Mouse (Mus musculus) neural tube, embryonic 14.5 days (tissue): ENCODE results near the gene Atg7. TPM values are rescaled to one million over a fixed set of nuclear protein-coding genes. Genes with fewer than 3 reads are reported as not detected.

Experiments used
- ATAC-seq: fragments of 200-750 bp; cut with Nextera tagmentation; 2 replicates; pipeline ENCODE4 v1.8.0; 2017; ENCODE audit warnings: low read depth, mild to moderate bottlenecking, moderate TSS enrichment, moderate library complexity
- H3K27ac ChIP-seq: fragments of 300-500 bp; sonication (generic); 2 replicates; pipeline ENCODE4 v1.5.1; 2014; ENCODE audit warnings: low read depth, mild to moderate bottlenecking, control low read depth, low read length, moderate library complexity, mixed read lengths
- H3K27me3 ChIP-seq: fragments of 300-500 bp; sonication (generic); 2 replicates; pipeline ENCODE4 v1.6.1; 2014; ENCODE audit warnings: low read length; ENCODE audit not compliant: control insufficient read depth, insufficient read depth
- H3K36me3 ChIP-seq: fragments of 300-500 bp; sonication (generic); 2 replicates; pipeline ENCODE4 v1.6.1; 2014; ENCODE audit warnings: low read length, mixed read lengths; ENCODE audit not compliant: control insufficient read depth, insufficient read depth
- H3K4me1 ChIP-seq: fragments of 300-500 bp; sonication (generic); 2 replicates; pipeline ENCODE4 v1.6.1; 2014; ENCODE audit warnings: low read length; ENCODE audit not compliant: control insufficient read depth, insufficient read depth
- H3K4me2 ChIP-seq: fragments of 300-500 bp; sonication (generic); 2 replicates; pipeline ENCODE4 v1.6.1; 2014; ENCODE audit warnings: mild to moderate bottlenecking, low read depth, low read length, control low read depth
- H3K4me3 ChIP-seq: fragments of 300-500 bp; sonication (generic); 2 replicates; pipeline ENCODE4 v1.5.1; 2014; ENCODE audit warnings: low read depth, low read length, control low read depth, mixed read lengths
- H3K9ac ChIP-seq: fragments of 300-500 bp; sonication (generic); replicated peaks from 2 replicates; pipeline ENCODE4 v1.6.1; 2014; ENCODE audit warnings: low read depth, mild to moderate bottlenecking, control low read depth, low read length, mixed read lengths
- H3K9me3 ChIP-seq: fragments of 300-500 bp; sonication (generic); 2 replicates; pipeline ENCODE4 v1.6.1; 2016; ENCODE audit warnings: low read length; ENCODE audit not compliant: control insufficient read depth
- WGBS: fragments of 180-500 bp; shearing (Covaris S2); extraction: QIAGEN DNeasy Blood & Tissue Kit; methylation state at CpG from one replicate; pipeline ENCODE4 v1.1.7; 2014; 5-methylcytosine and 5-hydroxymethylcytosine counted together
- polyA plus RNA-seq: library from polyadenylated mRNA; unstranded; fragments of >200 nt; fragmentation: Nextera tagmentation; extraction: Ambion mirVana; gene quantifications from 2 replicates; pipeline ENCODE4 v1.2.1, GENCODE M21; 2014

Gene Atg7
- polyA plus RNA-seq, 1 experiment from 2014 or later: 15.7 TPM

GRCm38 (mm10) chr6:114781415-114782240 is 138.7 kb downstream of the Atg7 start:
- Histone ChIP-seq H3K36me3 (no peaks in the 10 kb centered on the region), H3K27me3 (no peaks in the 10 kb centered on the region), H3K4me3 (no peak overlapping the region), H3K9me3 (no peaks in the 10 kb centered on the region), H3K4me2 (no peak overlapping the region), H3K4me1 (peaks cover 15% of the 10 kb centered on the region), H3K27ac (peak overlapping the region; percentile 36; the same call in 1 of the 2 replicates), H3K9ac (no peak overlapping the region)
- ATAC-seq: no peak
- WGBS: 42% methylated on average over 11 of the region's 11 CpGs

DNA sequence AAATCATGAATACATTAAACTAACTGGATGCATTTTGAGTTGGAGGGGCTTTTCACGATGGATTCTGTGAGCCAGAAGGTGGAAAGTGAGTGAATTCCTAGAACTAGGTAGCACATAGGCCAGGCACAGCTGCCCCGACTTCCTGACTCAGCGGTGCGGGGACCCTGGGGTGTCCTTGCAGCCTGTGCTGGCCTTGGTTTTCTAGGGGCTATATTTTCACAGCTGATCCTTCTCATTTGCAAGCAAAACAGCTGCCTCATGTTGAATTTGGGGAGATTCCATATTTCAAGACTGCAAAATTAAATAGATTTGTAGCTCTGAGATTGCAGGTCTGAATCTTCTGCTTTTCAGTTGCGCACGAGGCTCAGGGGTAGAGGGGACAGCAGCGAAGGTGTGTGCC is 139.6 kb downstream of the Atg7 start:
- Histone ChIP-seq H3K4me2 (no peak overlapping the region), H3K9me3 (no peaks in the 10 kb centered on the region), H3K9ac (no peak overlapping the region), H3K36me3 (no peaks in the 10 kb centered on the region), H3K27ac (peak overlapping the region; percentile 39; the same call in 1 of the 2 replicates), H3K4me3 (no peak overlapping the region), H3K4me1 (peaks cover 15% of the 10 kb centered on the region), H3K27me3 (no peaks in the 10 kb centered on the region)
- 69% methylated on average over 7 of the region's 7 CpGs for WGBS
- no peak for ATAC-seq

GRCm38 (mm10) chr6:114786461-114786860 is 143.6 kb downstream of the Atg7 start:
- H3K4me1 ChIP-seq: peaks cover 6% of the 10 kb centered on the region; the same call in 1 of the 2 replicates
- H3K4me2 ChIP-seq: no peak overlapping the region
- no peak overlapping the region for H3K9ac ChIP-seq
- H3K4me3 ChIP-seq: no peak overlapping the region
- no peak overlapping the region for H3K27ac ChIP-seq
- no peaks in the 10 kb centered on the region for H3K27me3 ChIP-seq
- 31% methylated on average over 3 of the region's 3 CpGs for WGBS
- H3K9me3 ChIP-seq: no peaks in the 10 kb centered on the region
- no peak for ATAC-seq
- no peaks in the 10 kb centered on the region for H3K36me3 ChIP-seq

DNA sequence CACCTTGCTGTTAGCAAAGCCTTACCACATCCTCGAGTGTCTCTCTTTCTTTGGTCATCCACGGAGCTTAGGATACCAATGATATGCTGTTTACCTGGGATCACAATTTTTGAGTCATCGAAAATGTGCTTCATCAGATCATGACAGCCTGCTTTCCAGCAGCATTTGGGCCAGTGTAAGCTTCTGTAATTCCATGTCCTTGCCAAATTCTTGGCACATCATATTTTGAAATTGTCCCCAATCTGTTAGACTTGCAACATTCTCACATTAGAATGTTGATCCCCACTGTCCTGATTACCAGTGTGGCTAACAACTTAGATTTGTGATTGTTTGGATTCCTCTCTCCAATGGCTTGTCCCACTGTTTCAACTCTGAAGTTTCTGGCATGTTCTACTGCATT is 144.7 kb downstream of the Atg7 start:
- Histone ChIP-seq H3K9me3 (no peaks in the 10 kb centered on the region), H3K4me2 (no peak overlapping the region), H3K36me3 (no peaks in the 10 kb centered on the region), H3K9ac (no peak overlapping the region), H3K27me3 (no peaks in the 10 kb centered on the region), H3K4me3 (no peak overlapping the region), H3K27ac (no peak overlapping the region), H3K4me1 (peaks cover 4% of the 10 kb centered on the region; the same call in 1 of the 2 replicates)
- ATAC-seq: no peak
- WGBS: 92% methylated on average over 3 of the region's 3 CpGs

DNA sequence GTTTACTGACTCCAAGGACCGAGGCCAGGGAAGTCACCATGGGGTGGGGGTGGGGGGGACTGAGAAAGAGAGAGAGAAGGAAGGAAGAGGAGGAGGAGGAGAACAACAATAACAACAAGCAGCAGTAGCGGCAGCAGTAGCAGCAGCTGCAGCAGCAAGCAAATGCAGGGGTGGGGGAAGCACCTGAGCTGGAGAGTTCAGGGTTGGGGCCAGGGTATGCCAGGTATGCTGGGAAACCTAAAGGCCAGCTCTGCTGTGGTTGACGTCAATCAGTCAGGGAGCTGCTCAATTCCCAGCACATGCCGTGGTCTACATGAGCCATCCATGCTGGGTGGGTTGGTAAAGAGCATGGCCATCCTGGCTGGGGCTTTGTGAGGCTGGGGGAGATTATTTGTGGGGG is 145.8 kb downstream of the Atg7 start:
- Histone ChIP-seq H3K36me3 (no peaks in the 10 kb centered on the region), H3K4me3 (no peak overlapping the region), H3K4me2 (no peak overlapping the region), H3K27me3 (no peaks in the 10 kb centered on the region), H3K27ac (no peak overlapping the region), H3K4me1 (no peaks in the 10 kb centered on the region), H3K9ac (no peak overlapping the region), H3K9me3 (no peaks in the 10 kb centered on the region)
- ATAC-seq: no peak
- 77% methylated on average over 4 of the region's 4 CpGs for WGBS

GRCm38 (mm10) chr6:114790084-114790483 is 147.2 kb downstream of the Atg7 start:
- Histone ChIP-seq H3K4me1 (no peaks in the 10 kb centered on the region), H3K36me3 (no peaks in the 10 kb centered on the region), H3K4me3 (no peak overlapping the region), H3K4me2 (no peak overlapping the region), H3K27me3 (no peaks in the 10 kb centered on the region), H3K27ac (no peak overlapping the region), H3K9me3 (no peaks in the 10 kb centered on the region), H3K9ac (no peak overlapping the region)
- no peak for ATAC-seq
- WGBS: 87% methylated on average over 2 of the region's 2 CpGs

DNA sequence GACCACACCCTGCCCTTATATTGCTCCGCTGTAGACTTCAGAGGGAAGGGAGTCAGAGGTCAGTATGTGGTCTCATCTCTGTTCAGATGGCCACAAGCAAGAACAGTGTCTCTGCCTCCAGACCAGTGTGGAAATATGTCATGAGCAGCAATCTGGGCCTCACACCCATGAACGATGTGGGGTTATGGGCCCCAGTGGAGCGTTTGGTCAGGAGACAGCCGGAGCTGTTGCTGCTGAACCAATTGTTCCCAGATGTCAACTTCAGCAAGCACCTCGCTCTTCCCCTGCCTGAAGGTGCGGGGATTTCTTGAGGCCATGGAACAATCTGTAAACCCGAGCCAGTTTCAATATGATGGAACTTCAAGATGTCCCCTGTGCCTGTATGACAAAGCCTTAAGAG is 148.0 kb downstream of the Atg7 start:
- no peak overlapping the region for H3K9ac ChIP-seq
- H3K27me3 ChIP-seq: no peaks in the 10 kb centered on the region
- H3K27ac ChIP-seq: no peak overlapping the region
- no peak overlapping the region for H3K4me2 ChIP-seq
- no peaks in the 10 kb centered on the region for H3K4me1 ChIP-seq
- 80% methylated on average over 7 of the region's 7 CpGs for WGBS
- no peaks in the 10 kb centered on the region for H3K9me3 ChIP-seq
- no peak overlapping the region for H3K4me3 ChIP-seq
- no peak for ATAC-seq
- no peaks in the 10 kb centered on the region for H3K36me3 ChIP-seq

GRCm38 (mm10) chr6:114791846-114792245 is 148.9 kb downstream of the Atg7 start:
- no peak for ATAC-seq
- WGBS: 85% methylated on average over 4 of the region's 4 CpGs
- no peaks in the 10 kb centered on the region for H3K36me3 ChIP-seq
- no peak overlapping the region for H3K4me3 ChIP-seq
- no peaks in the 10 kb centered on the region for H3K27me3 ChIP-seq
- H3K9ac ChIP-seq: no peak overlapping the region
- H3K27ac ChIP-seq: no peak overlapping the region
- no peak overlapping the region for H3K4me2 ChIP-seq
- H3K9me3 ChIP-seq: no peaks in the 10 kb centered on the region
- H3K4me1 ChIP-seq: no peaks in the 10 kb centered on the region

DNA sequence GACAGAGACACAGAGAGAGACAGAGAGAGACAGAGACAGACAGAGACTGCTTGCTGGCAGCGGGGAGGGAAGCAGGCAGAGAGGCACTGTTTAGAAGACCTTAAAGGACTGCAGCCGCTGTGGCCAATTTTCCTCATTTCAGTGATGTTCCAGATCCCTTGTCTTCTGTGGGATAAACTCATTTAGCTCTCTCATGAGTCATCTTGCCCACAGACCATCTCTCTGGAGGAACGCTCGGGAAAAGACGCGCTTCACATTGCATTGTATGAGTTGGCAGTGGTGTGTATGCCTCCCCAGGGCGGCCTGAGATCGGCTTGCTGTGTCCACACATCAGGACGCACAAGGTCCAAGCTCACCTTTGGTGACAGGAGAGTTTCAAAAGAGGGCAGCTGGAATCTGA is 151.8 kb downstream of the Atg7 start:
- ATAC-seq: no peak
- 95% methylated on average over 9 of the region's 9 CpGs for WGBS
- no peak overlapping the region for H3K4me3 ChIP-seq

More for the DNA sequence above, 151.8 kb downstream of the Atg7 start:
- Histone ChIP-seq H3K27ac (no peak overlapping the region), H3K9ac (no peak overlapping the region), H3K4me1 (no peaks in the 10 kb centered on the region), H3K36me3 (no peaks in the 10 kb centered on the region), H3K9me3 (no peaks in the 10 kb centered on the region), H3K4me2 (no peak overlapping the region), H3K27me3 (no peaks in the 10 kb centered on the region)
